Mouse (Mus musculus) cerebellum, adult 8-10 months (tissue): ENCODE measurements at regions not wholly inside any gene's neighbourhood (a gene's known extent, or its start where the extent isn't known, plus 50 kb on each side); places are given as distances from the start of the nearest gene placed in this dataset.

ENCODE experiments used
- DNase-seq: peaks from one replicate; pipeline ENCODE4 v3.0.0; 2022

DNA sequence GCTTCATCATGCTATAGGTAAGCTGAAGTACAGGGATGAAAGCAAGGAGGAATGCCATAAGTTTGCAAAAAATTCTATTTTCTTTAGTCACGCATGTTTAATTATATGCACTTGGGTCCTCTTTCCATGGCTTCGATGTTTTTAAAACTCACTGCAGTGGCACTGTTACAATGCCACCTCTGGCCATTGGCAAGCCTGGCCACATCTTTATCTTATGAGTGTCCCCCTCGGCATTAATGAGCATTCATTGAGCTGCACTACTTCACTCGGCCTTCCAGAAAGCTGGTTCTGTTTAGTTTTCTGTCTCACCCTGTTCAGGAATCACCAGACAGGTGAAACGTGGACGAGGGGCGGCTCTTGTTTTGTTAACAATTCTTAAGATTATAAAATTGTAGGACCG, 79.7 kb upstream of the Dnajc24 start:
- DNase-seq: no peak

GRCm38 (mm10) chr2:106081951-106082350, 78.6 kb upstream of the Dnajc24 start:
- DNase-seq: peak; percentile 74

- no peak for DNase-seq
Measured at GRCm38 (mm10) chr2:106080626-106081025, 77.3 kb upstream of the Dnajc24 start.

- no peak for DNase-seq
Measured at GRCm38 (mm10) chr2:106078591-106078990, 75.2 kb upstream of the Dnajc24 start.

DNA sequence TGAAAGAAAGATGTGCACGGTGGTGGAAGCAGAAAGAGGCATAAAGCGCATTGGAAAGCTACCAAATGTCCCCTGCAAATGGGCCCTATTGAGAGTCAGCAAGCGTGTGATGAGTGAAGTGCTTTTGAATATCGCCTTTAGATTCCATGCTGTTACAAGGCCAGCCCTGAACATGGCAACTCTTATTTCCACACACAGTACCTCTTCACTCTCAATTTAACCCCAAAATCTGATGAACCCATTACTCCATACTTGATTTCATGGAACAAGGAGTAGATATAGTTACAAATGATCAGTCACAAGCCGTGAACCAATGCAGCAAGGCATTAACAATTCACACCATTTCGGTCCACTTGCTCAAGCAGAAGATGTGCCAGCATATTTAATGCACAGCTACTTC, 71.1 kb upstream of the Dnajc24 start:
- DNase-seq: no peak

DNA sequence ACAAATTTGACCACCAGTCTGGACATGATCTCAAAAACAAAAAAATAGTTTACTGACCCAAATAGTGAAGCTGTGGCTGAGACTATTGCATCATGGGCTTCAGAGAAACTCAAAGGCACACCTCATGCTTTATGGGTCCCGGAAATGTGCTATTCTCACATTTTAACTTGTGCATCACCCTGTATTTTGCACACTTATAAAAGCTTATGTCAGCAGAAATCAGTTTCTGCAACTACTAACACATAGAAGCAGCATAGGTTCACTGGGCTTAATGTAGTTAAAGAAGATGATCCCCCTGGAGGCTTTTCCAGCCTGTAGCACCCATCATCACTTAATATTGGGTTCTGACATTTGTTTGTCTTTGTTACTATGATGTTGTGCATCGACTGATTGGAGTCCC, 61.0 kb upstream of the Dnajc24 start:
- no peak for DNase-seq
